Mouse (Mus musculus) liver, embryonic 14.5 days (tissue): Measurements from ENCODE around the gene Stx6. TPM values are rescaled to one million over a fixed set of nuclear protein-coding genes. Genes with fewer than 3 reads are reported as not detected.

Source experiments
- ATAC-seq: fragments of 200-750 bp; cut with Nextera tagmentation; 2 replicates; pipeline ENCODE4 v1.8.0; 2017; ENCODE audit warnings: moderate number of reproducible peaks, mild to moderate bottlenecking, moderate library complexity; ENCODE audit not compliant: insufficient read depth
- DNase-seq, 3 experiments: peaks; one replicate each; pipeline ENCODE4 v3.0.0-alpha.2; 2012 to 2013; ENCODE audit warnings: low read depth in 3 of 3, low spot score in 3 of 3
- H3K27ac ChIP-seq: fragments of 300-500 bp; sonication (generic); 2 replicates; pipeline ENCODE4 v1.5.1; 2014; ENCODE audit warnings: moderate library complexity, mild to moderate bottlenecking, control low read depth, inconsistent platforms
- H3K27me3 ChIP-seq: fragments of 300-500 bp; sonication (generic); 2 replicates; pipeline ENCODE4 v1.6.1; 2014; ENCODE audit warnings: mild to moderate bottlenecking, low read length, moderate library complexity; ENCODE audit not compliant: control insufficient read depth, insufficient read depth
- H3K36me3 ChIP-seq: fragments of 300-500 bp; sonication (generic); replicated peaks from 2 replicates; pipeline ENCODE4 v1.6.1; 2014; ENCODE audit warnings: low read depth; ENCODE audit not compliant: control insufficient read depth, insufficient read depth
- H3K4me1 ChIP-seq, 2 experiments: fragments of 200-500 bp in 1 of 2; fragments of 300-500 bp in 1 of 2; sonication (generic) in 1 of 2; replicated peaks; 2 replicates each; pipeline ENCODE4 v1.6.1; 2012 to 2014; ENCODE audit warnings: antibody characterized with exemption in 1 of 2, inconsistent platforms in 1 of 2, low read length in 1 of 2; ENCODE audit not compliant: control insufficient read depth in 2 of 2, insufficient read depth in 2 of 2
- H3K4me2 ChIP-seq: fragments of 300-500 bp; sonication (generic); 2 replicates; pipeline ENCODE4 v1.6.1; 2014; ENCODE audit warnings: low read depth, mild to moderate bottlenecking, control low read depth, moderate library complexity
- H3K4me3 ChIP-seq, 2 experiments: fragments of 200-500 bp in 1 of 2; fragments of 300-500 bp in 1 of 2; sonication (generic) in 1 of 2; 2 replicates each; pipeline ENCODE4 v1.5.1; 2012 to 2014; ENCODE audit warnings: low read depth in 2 of 2, low read length in 2 of 2, mild to moderate bottlenecking in 2 of 2, control low read depth in 1 of 2, inconsistent platforms in 1 of 2, moderate library complexity in 1 of 2; ENCODE audit not compliant: insufficient read depth in 1 of 2
- H3K9ac ChIP-seq: fragments of 300-500 bp; sonication (generic); replicated peaks from 2 replicates; pipeline ENCODE4 v1.6.1; 2014; ENCODE audit warnings: mild to moderate bottlenecking, control low read depth, moderate library complexity
- H3K9me3 ChIP-seq: fragments of 300-500 bp; sonication (generic); 2 replicates; pipeline ENCODE4 v1.6.1; 2016; ENCODE audit warnings: low read length, mixed read lengths; ENCODE audit not compliant: control insufficient read depth
- CTCF ChIP-seq: IDR thresholded peaks from 2 replicates; pipeline ENCODE4 v1.5.1; 2016; ENCODE audit warnings: antibody characterized with exemption, low read depth, control low read depth
- EP300 ChIP-seq: IDR thresholded peaks from 2 replicates; pipeline ENCODE4 v1.6.1; 2016; ENCODE audit warnings: antibody characterized with exemption, low read depth
- WGBS: fragments of 180-500 bp; shearing (Covaris S2); extraction: QIAGEN DNeasy Blood & Tissue Kit; methylation state at CpG from one replicate; pipeline ENCODE4 v1.1.7; 2014; ENCODE audit not compliant: insufficient replicate concordance; 5-methylcytosine and 5-hydroxymethylcytosine counted together
- polyA plus RNA-seq, 2 experiments: library from polyadenylated mRNA; depleted of rRNA in 1 of 2; stranded (reverse) in 1 of 2; unstranded in 1 of 2; fragments of >200 nt; fragmentation: Nextera tagmentation in 1 of 2; extraction: Ambion mirVana in 1 of 2; gene quantifications; 2 replicates each; pipeline versions ENCODE4 v1.2.1 to v1.2.3; 2012 to 2014

Gene Stx6
- polyA plus RNA-seq, 2 experiments = 5.8 to 9.4 TPM

DNA sequence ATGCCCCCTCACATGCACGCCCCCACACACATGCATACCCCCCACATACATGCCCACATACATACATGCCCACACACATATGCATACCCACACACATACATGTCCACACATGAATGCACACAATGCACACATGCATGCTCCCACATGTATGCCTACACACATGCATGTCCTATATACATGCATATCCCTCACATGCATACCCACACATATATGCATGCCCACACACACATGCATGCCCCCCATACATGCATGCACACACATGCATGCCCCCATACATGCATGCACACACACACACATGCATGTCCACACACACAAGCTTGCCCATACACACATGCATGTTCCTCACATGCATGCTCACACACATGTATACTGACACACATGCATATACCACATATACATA is 45.6 kb upstream of the Stx6 start:
- no peak overlapping the region for H3K27ac ChIP-seq
- H3K4me2 ChIP-seq = no peak overlapping the region
- no peaks in the 10 kb centered on the region; the same call in 1 of the 2 replicates for H3K27me3 ChIP-seq
- no peak overlapping the region for H3K4me3 ChIP-seq
- ATAC-seq = no peak
- 50% methylated on average over 1 of the region's 1 CpGs for WGBS
- H3K36me3 ChIP-seq = no peaks in the 10 kb centered on the region
- DNase-seq = no peak
- no peak for TF ChIP-seq EP300
- TF ChIP-seq CTCF = no peak
- peaks cover 0 to 7% of the 10 kb centered on the region in 2 experiments; a peak in 2 of 4 replicates for H3K4me1 ChIP-seq
- H3K9ac ChIP-seq = no peak overlapping the region
- H3K9me3 ChIP-seq = no peaks in the 10 kb centered on the region

DNA sequence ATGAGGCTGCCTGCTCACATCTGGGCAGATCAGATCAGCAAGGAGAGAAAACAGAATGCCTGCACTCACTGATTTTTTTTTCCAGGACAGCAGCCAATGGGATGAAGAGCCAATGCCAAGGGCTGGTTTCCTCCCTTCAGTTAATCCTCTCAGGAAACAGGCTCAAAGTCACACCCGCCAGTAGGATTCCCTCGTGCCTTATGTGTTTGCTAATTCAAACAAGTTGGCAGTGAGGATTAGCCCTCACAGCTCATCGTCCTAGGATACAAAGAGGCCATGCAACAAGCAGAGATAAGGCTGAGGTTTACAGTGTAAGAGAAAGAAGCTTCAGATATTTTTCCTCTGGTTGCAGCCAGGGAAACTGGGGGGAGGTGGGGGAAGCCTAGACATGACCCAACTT is 44.6 kb upstream of the Stx6 start:
- Histone ChIP-seq H3K9me3 (no peaks in the 10 kb centered on the region), H3K27me3 (no peaks in the 10 kb centered on the region; the same call in 1 of the 2 replicates), H3K36me3 (no peaks in the 10 kb centered on the region), H3K4me2 (no peak overlapping the region), H3K4me1 (peaks cover 0 to 4% of the 10 kb centered on the region in 2 experiments; a peak in 1 of 4 replicates), H3K9ac (no peak overlapping the region), H3K27ac (no peak overlapping the region), H3K4me3 (no peak overlapping the region)
- ATAC-seq (no peak), DNase-seq (no peak)
- no peak for TF ChIP-seq CTCF
- TF ChIP-seq EP300 = no peak
- WGBS = 22% methylated on average over 3 of the region's 3 CpGs

- no peaks in the 10 kb centered on the region for H3K36me3 ChIP-seq
- no peak overlapping the region for H3K4me3 ChIP-seq
- no peaks in the 10 kb centered on the region for H3K4me1 ChIP-seq
- ATAC-seq (no peak), DNase-seq (no peak)
- whole genome bisulfite sequencing = 46% methylated on average over 1 of the region's 1 CpGs
- no peaks in the 10 kb centered on the region for H3K27me3 ChIP-seq
- no peaks in the 10 kb centered on the region for H3K9me3 ChIP-seq
- H3K9ac ChIP-seq = no peak overlapping the region
- no peak for TF ChIP-seq EP300
- H3K4me2 ChIP-seq = no peak overlapping the region
- no peak overlapping the region for H3K27ac ChIP-seq
Observed at GRCm38 (mm10) chr1:155119719-155120118, 38.8 kb upstream of the Stx6 start.

DNA sequence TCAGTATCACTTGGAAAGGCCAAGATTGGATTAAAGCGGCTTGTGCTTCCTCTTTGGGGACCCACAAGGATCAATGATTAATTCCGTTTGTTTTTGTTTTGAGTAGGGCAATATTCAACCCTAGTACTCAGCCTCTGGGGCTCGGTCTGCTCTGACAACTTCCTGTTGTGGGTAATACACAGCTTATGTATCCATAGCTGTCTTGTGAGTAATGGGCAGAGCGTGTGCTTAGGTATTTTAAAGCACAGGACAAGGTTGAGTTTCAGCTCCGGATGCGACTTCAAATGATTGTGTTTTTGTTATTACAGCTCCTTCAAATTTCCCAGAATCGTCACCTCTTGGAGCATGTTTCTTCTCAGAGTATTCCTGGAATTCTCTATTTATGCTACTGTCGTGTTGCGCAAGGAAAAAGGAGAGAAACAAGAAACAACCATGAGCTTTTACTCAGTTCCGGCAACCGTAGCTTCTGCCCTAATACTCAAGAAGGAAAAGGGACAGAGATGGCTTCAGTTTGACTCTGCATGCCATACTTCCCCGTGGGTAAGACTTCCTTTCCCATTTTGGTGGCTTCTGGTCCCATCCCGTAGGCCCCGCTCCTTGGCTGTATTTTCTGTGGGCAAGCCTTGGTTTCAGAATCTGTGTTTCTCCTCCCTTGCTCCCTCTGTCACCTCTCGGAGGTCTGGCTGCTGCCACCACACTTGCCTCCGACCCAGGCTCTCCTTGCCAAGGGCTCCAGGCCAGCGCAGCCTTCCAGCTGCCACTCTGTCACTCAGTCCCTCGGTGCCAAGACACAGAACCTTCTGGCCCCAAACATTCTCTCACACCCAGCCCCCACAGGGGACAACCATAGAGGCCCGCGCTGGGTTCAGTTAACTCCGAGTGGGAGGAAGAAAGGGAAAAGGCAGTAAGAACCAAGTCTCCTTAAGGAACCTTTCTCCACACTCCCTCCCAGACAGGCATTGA is 36.3 kb upstream of the Stx6 start:
- Histone ChIP-seq H3K27me3 (no peaks in the 10 kb centered on the region), H3K9ac (no peak overlapping the region), H3K9me3 (no peaks in the 10 kb centered on the region), H3K36me3 (no peaks in the 10 kb centered on the region), H3K4me2 (no peak overlapping the region), H3K27ac (no peak overlapping the region), H3K4me1 (no peaks in the 10 kb centered on the region), H3K4me3 (no peak overlapping the region)
- no peak for DNase-seq
- no peak for TF ChIP-seq CTCF
- no peak for TF ChIP-seq EP300
- no peak for ATAC-seq
- 63% methylated on average over 21 of the region's 21 CpGs for WGBS

GRCm38 (mm10) chr1:155124397-155124796 is 34.1 kb upstream of the Stx6 start:
- no peak overlapping the region for H3K27ac ChIP-seq
- no peaks in the 10 kb centered on the region for H3K27me3 ChIP-seq
- TF ChIP-seq CTCF (no peak), EP300 (no peak)
- DNase-seq = no peak
- no peaks in the 10 kb centered on the region for H3K9me3 ChIP-seq
- H3K4me2 ChIP-seq = no peak overlapping the region
- ATAC-seq = no peak
- H3K4me3 ChIP-seq = no peak overlapping the region
- WGBS = 74% methylated on average over 5 of the region's 5 CpGs
- no peaks in the 10 kb centered on the region for H3K36me3 ChIP-seq
- H3K4me1 ChIP-seq = no peaks in the 10 kb centered on the region
- H3K9ac ChIP-seq = no peak overlapping the region
